Mouse (Mus musculus) neural tube, embryonic 14.5 days (tissue): ENCODE data around the gene Gm14399. TPM values are rescaled to one million over a fixed set of nuclear protein-coding genes. Genes with fewer than 3 reads are reported as not detected.
"Not testable (repeated sequence)": the region's sequence is repeated elsewhere in the genome, so short reads cannot be mapped to it uniquely, and the experiment has no call there.

Experiments
- ATAC-seq: fragments of 200-750 bp; cut with Nextera tagmentation; 2 replicates; pipeline ENCODE4 v1.8.0; 2017; ENCODE audit warnings: low read depth, mild to moderate bottlenecking, moderate TSS enrichment, moderate library complexity
- H3K27ac ChIP-seq: fragments of 300-500 bp; sonication (generic); 2 replicates; pipeline ENCODE4 v1.5.1; 2014; ENCODE audit warnings: low read depth, mild to moderate bottlenecking, control low read depth, low read length, moderate library complexity, mixed read lengths
- H3K27me3 ChIP-seq: fragments of 300-500 bp; sonication (generic); 2 replicates; pipeline ENCODE4 v1.6.1; 2014; ENCODE audit warnings: low read length; ENCODE audit not compliant: control insufficient read depth, insufficient read depth
- H3K36me3 ChIP-seq: fragments of 300-500 bp; sonication (generic); 2 replicates; pipeline ENCODE4 v1.6.1; 2014; ENCODE audit warnings: low read length, mixed read lengths; ENCODE audit not compliant: control insufficient read depth, insufficient read depth
- H3K4me1 ChIP-seq: fragments of 300-500 bp; sonication (generic); 2 replicates; pipeline ENCODE4 v1.6.1; 2014; ENCODE audit warnings: low read length; ENCODE audit not compliant: control insufficient read depth, insufficient read depth
- H3K4me2 ChIP-seq: fragments of 300-500 bp; sonication (generic); 2 replicates; pipeline ENCODE4 v1.6.1; 2014; ENCODE audit warnings: mild to moderate bottlenecking, low read depth, low read length, control low read depth
- H3K4me3 ChIP-seq: fragments of 300-500 bp; sonication (generic); 2 replicates; pipeline ENCODE4 v1.5.1; 2014; ENCODE audit warnings: low read depth, low read length, control low read depth, mixed read lengths
- H3K9ac ChIP-seq: fragments of 300-500 bp; sonication (generic); replicated peaks from 2 replicates; pipeline ENCODE4 v1.6.1; 2014; ENCODE audit warnings: low read depth, mild to moderate bottlenecking, control low read depth, low read length, mixed read lengths
- H3K9me3 ChIP-seq: fragments of 300-500 bp; sonication (generic); 2 replicates; pipeline ENCODE4 v1.6.1; 2016; ENCODE audit warnings: low read length; ENCODE audit not compliant: control insufficient read depth
- WGBS: fragments of 180-500 bp; shearing (Covaris S2); extraction: QIAGEN DNeasy Blood & Tissue Kit; methylation state at CpG from one replicate; pipeline ENCODE4 v1.1.7; 2014; 5-methylcytosine and 5-hydroxymethylcytosine counted together
- polyA plus RNA-seq: library from polyadenylated mRNA; unstranded; fragments of >200 nt; fragmentation: Nextera tagmentation; extraction: Ambion mirVana; gene quantifications from 2 replicates; pipeline ENCODE4 v1.2.1, GENCODE M21; 2014

Gm14399 gene
- polyA plus RNA-seq, 1 experiment from 2014 or later, result 6.8 TPM

DNA sequence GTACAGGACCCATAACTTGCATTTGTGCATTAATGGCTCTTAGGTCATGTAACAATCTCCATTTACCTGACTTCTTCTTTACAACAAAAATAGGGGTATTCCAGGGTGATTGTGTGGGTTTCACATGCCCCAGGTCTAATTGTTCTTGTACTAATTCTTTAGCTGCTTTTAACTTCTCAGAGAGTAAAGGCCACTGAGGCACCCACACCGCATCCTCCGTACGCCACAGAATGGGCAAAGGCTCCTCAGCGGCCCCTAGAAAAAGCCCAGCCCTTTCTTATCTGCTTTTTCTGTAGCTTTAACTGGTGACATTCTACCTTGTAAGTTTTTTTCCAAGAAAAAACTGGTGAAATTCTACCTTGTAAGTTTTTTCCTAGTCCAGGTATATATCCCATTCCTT lies 19.6 kb upstream of the Gm14399 start:
- not testable (repeated sequence) for H3K27ac ChIP-seq, H3K36me3 ChIP-seq, H3K27me3 ChIP-seq, H3K9me3 ChIP-seq, ATAC-seq, H3K4me2 ChIP-seq, H3K4me3 ChIP-seq, H3K9ac ChIP-seq, H3K4me1 ChIP-seq
- WGBS, result 91% methylated on average over 4 of the region's 4 CpGs

GRCm38 (mm10) chr2:175158642-175159041 lies 16.8 kb upstream of the Gm14399 start:
- H3K4me3 ChIP-seq, result no peak overlapping the region
- H3K9me3 ChIP-seq, result no peaks in the 10 kb centered on the region
- no peak for ATAC-seq
- H3K4me1 ChIP-seq, result no peaks in the 10 kb centered on the region
- H3K4me2 ChIP-seq, result no peak overlapping the region
- H3K36me3 ChIP-seq, result no peaks in the 10 kb centered on the region
- 85% methylated on average over 3 of the region's 3 CpGs for WGBS
- no peak overlapping the region for H3K9ac ChIP-seq
- no peak overlapping the region for H3K27ac ChIP-seq
- H3K27me3 ChIP-seq, result no peaks in the 10 kb centered on the region

GRCm38 (mm10) chr2:175156696-175157095 lies 14.9 kb upstream of the Gm14399 start:
- ATAC-seq, result no peak
- no peak overlapping the region for H3K4me3 ChIP-seq
- no peaks in the 10 kb centered on the region for H3K4me1 ChIP-seq
- no peak overlapping the region for H3K4me2 ChIP-seq
- 96% methylated on average over 13 of the region's 13 CpGs for WGBS
- H3K9me3 ChIP-seq, result no peaks in the 10 kb centered on the region
- H3K36me3 ChIP-seq, result no peaks in the 10 kb centered on the region
- no peak overlapping the region for H3K27ac ChIP-seq
- no peaks in the 10 kb centered on the region for H3K27me3 ChIP-seq
- no peak overlapping the region for H3K9ac ChIP-seq

GRCm38 (mm10) chr2:175141118-175141992 lies 457 bp downstream of the Gm14399 start:
- not testable (repeated sequence) for H3K9me3 ChIP-seq, H3K9ac ChIP-seq, H3K27me3 ChIP-seq, ATAC-seq, H3K27ac ChIP-seq, H3K36me3 ChIP-seq, H3K4me1 ChIP-seq
- peak overlapping the region; percentile 32 for H3K4me3 ChIP-seq
- H3K4me2 ChIP-seq, result peak overlapping the region; percentile 16; the same call in 1 of the 2 replicates
- WGBS, result 9% methylated on average over 22 of the region's 25 CpGs

DNA sequence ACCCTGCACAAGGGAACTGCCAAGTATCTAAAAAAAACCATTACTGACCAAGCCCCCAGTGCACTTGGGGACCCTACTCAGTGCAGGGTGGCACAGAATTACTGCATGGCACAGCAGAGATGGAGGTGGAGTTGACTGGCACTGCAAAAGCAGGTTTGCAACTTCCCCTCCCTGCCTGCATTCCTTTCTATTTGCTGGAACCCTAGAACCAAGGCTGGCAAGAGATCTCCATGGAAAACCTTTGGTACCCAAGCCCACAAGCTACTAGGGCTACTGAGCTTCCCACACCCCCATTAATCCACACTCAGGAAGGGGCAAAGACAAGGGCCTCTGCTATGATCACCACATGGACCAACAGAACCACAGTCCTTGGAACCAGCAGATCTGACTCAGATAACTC lies 1.2 kb downstream of the Gm14399 start:
- not testable (repeated sequence) for H3K27me3 ChIP-seq, H3K4me1 ChIP-seq, H3K9ac ChIP-seq, H3K4me3 ChIP-seq, H3K4me2 ChIP-seq, H3K27ac ChIP-seq, ATAC-seq, H3K9me3 ChIP-seq, H3K36me3 ChIP-seq

Other genes with a start within 250 kb of the Gm14399 start
- not detected in 2 replicates for gene Gm14444, start 131.8 kb downstream of the Gm14399 start, polyA plus RNA-seq
- gene Gm14393, start 74.2 kb downstream of the Gm14399 start, polyA plus RNA-seq, result not detected in 2 replicates
- gene Gm14443, start 33.9 kb upstream of the Gm14399 start, polyA plus RNA-seq, result 1.5 and 2.1 TPM in 2 replicates
- 5.7 and 16.2 TPM in 2 replicates for gene Gm14391, start 64.9 kb upstream of the Gm14399 start, polyA plus RNA-seq
- gene Gm14440, start 133.1 kb upstream of the Gm14399 start, polyA plus RNA-seq, result 1.9 TPM in 1 of 2 replicates, not detected in the other
- 24.4 and 24.5 TPM in 2 replicates for gene Gm4631, start 196.2 kb upstream of the Gm14399 start, polyA plus RNA-seq
- gene Zfp968, start 230.4 kb upstream of the Gm14399 start, polyA plus RNA-seq, result 5.6 and 6.6 TPM in 2 replicates